Mouse (Mus musculus) kidney, postnatal 10 days (tissue): ENCODE data around the gene Abcc4.
A peak's percentile ranks its signal among the peaks of the same experiment; 100 is the strongest.

Experiments used
- DNase-seq: peaks from one replicate; pipeline ENCODE4 v3.0.0; 2021; ENCODE audit warnings: mixed read lengths

Gene Abcc4

GRCm38 (mm10) chr14:118705808-118706731 is at the start of gene Abcc4:
Gene Abcc4 (minus strand): TSS chr14:118706219.
- DNase-seq = peak; percentile 89

- DNase-seq = no peak
Observed at GRCm38 (mm10) chr14:118751193-118751753, 45.3 kb upstream of the Abcc4 start.

DNA sequence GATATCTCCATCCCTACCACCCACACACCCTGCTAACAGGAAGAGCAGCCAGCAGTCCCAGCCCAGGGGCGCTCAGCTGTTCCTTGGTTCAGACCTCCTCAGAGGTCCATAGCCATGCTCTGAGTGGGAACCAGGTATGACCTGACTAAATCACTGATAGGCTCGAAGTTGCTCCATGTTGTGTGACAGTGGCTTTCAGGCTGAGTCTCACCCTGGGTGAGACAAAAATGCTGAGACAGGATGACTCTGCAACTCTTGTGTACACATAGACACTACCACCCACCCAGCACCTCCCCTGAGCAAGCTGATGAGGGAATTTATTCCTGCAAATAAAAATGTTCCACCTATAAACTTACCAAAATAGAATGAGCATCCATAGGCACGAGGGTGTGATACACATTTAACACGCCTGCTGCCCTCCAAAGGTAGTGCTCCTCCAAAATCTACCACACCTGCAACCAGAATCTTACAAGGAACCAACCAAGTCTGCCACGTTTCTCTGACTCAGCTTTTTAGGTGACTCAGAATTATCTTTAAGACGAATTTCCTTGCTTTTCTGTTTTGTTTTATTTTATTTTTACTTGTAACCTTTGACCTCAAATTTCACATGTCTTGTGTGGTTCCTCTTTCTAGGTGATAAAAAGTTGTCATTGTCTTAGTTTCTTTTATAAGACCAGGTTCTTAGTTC is 44.6 kb upstream of the Abcc4 start:
- DNase-seq = no peak

DNA sequence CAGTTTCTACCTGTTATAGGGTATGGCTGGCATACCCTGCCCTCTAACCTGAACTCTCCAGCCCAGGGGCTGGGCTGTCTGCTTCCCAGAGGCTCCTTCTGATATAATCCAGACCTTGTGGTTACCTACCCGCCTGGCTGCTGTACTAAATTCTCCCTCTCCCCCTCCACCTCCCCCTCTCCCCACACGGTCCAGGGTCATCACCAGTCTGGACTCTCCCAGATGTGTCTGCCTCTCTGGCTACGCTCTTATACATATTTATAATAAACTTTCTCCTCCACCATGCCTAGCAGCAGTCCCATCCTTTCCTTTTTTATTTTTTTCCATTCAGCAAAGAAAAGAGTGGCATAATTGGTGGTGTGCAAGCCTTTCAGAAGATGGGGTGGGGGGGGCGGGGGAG is 43.7 kb upstream of the Abcc4 start:
- DNase-seq = no peak

DNA sequence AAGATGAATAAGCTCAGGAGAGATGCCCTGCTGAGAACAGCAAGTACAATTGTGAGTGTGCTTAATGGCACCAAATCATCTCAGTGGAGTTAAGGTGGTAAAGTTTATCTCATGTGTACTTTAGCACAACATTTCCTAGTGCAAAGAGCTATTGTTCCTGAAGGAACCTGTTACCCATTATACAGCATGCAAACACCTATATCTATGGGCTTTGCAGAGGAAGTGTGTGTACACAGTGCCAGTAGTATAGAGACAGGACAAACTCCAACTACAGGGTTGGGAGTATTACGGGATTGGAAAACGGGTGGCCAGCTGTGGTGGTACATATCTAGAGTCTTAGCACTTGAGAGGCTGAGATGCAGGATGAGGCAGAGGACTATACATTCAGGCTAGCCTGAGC is 43.0 kb upstream of the Abcc4 start:
- no peak for DNase-seq

GRCm38 (mm10) chr14:118742862-118743261 is 36.8 kb upstream of the Abcc4 start:
- peak; percentile 1 for DNase-seq

GRCm38 (mm10) chr14:118741780-118742179 is 35.8 kb upstream of the Abcc4 start:
- no peak for DNase-seq

DNA sequence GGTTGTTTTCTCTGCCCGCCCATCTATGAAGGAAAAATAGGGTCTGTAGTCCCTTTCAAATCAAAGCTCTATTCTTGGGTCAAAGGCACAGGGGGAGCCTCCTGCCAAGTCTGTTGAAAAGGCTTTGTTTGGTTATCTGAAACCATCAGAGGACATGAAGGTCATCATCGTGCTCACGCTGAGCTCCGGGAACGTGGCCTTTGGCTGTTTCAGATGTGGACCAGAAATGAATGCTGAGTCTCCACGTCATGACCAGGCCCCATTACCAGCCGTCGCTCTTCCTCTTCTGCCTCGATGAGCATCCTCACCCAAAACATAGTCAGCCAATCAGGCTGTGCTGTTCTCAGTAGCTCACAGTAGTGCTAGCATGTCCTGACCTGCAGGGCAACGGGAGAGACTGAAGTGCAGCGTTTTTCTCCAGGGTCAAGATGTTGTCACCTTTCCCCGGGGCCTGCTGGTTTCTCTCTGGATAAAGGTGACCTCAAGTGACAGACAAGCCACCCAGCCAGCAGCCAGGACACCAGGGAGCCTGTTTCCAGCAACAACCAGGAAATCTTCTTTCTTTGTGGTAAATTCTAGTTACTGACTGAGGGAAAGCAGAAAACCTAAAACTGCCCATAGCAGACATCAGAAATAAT is 31.4 kb upstream of the Abcc4 start:
- no peak for DNase-seq

DNA sequence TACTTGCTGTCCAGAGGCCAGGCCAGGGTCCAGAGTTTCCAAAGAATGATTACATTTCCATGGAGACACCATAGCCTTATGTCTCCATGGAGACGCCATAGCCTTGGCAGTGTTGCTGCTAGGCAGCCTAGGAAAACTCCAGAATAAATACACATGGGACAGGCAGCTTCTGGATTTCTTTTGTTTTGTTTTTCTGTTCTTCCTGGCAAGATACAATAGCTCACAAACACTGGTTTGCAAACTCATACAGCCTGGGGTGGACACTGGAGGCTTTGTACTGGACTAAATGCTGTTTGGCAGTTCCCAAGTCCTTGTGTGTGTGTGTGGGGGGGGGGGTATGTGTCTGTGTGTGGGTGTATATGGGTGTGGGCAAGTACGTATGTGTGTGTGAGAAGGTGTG is 29.1 kb upstream of the Abcc4 start:
- DNase-seq = no peak

- no peak for DNase-seq
Observed at GRCm38 (mm10) chr14:118733146-118733545, 27.1 kb upstream of the Abcc4 start.

DNA sequence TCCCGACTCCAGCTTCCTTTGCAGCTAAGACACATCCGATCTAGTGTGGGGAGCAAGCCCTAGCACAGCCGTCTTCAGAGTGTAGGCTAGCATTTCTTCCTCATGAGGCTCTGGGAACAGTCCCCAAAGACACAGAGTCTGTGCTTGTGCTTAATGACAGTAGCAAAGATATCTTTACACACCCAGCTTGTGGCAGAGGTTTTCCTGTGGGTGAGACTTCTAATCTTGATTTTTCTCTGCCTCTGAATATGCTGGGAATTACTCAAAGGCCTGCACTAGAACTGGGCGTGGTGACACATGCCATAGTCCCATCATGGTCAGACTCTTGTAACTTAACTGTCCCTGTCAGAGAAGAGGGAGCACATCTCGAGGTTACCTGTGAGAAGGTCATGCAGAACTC is 24.6 kb upstream of the Abcc4 start:
- no peak for DNase-seq

DNA sequence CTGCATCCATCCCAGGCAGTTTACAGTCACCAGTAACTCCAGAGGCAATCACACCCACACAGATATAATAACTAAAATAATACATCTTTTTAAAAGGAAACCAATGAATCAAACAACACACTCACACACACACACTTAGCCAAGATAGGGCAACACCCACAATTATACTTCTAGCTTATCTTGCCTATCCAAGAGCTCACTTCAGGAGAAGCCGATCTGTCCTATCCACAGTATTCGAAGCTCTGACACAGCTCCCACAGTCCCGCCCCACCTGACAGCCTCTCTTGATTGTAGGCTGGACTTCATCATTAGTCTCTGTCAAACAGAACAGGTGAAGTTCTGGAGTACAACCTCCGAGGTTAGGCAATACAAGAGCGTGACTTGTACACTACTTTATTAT is 19.4 kb upstream of the Abcc4 start:
- no peak for DNase-seq

DNA sequence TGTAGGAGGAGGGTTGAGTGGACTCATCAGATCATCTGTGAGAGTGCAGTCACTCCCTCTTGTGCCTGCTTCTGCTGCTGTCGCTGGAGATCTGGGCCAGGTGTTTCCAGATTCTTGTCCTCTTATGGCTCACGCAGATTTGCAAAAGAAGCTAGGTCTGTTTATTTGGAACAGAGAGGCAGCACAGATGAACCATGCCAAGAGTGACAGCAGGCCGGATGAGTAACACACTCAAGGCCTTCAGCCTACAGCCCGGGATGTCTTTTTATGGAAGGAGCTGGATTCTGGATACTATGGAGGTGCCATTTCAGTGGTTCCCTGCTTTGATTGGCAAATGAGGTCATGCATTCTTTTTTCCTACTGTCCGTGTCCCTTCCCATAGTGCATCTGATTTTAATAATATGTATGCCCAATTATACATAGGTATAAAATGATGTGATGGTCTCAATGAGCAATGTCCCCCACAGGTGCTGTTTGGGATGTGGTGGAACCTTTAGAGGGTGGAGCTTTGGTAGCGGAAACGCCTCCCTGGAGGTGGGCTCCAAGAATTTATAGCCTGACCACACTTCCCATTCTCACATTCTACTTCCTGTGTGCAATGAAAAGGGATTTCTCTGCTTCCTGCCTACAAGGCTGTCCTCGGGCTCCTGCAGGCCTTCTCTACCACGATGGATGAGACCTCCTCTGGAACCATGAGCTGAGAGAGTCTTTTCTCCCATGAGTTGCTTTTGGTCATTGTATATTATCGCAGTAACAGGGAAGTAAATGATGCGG is 18.1 kb upstream of the Abcc4 start:
- no peak for DNase-seq

DNA sequence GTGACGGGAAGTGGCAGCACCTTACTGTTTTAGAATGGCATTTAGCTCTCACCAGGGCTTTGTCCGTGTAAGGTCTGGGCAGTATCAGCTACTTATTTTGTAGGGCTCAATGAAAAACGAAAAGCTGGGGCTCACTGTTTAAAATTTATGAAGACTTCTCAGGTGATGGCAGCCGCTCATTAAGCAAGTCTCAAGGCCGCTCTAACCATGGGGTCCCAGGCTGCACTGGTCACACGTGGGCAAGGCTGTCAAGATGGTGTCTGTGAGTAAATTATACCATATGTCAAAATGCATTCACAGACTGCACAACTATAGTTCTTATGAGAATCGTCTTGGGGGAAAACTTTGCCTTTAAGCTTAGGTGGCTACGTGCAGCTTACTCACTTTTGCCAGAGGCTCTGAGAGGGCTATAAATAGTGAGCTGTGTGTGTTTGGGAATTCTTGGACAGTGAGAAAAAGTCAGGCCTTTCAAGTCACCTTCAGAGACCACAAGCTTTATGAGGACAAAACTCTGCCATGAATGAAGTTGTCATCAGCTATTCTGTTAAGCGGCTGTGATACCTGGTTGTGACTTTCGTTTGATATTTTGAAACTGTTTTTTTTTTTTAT is 13.7 kb upstream of the Abcc4 start:
- DNase-seq = no peak

- DNase-seq = peak; percentile 51
Observed at GRCm38 (mm10) chr14:118718576-118718975, 12.6 kb upstream of the Abcc4 start.

DNA sequence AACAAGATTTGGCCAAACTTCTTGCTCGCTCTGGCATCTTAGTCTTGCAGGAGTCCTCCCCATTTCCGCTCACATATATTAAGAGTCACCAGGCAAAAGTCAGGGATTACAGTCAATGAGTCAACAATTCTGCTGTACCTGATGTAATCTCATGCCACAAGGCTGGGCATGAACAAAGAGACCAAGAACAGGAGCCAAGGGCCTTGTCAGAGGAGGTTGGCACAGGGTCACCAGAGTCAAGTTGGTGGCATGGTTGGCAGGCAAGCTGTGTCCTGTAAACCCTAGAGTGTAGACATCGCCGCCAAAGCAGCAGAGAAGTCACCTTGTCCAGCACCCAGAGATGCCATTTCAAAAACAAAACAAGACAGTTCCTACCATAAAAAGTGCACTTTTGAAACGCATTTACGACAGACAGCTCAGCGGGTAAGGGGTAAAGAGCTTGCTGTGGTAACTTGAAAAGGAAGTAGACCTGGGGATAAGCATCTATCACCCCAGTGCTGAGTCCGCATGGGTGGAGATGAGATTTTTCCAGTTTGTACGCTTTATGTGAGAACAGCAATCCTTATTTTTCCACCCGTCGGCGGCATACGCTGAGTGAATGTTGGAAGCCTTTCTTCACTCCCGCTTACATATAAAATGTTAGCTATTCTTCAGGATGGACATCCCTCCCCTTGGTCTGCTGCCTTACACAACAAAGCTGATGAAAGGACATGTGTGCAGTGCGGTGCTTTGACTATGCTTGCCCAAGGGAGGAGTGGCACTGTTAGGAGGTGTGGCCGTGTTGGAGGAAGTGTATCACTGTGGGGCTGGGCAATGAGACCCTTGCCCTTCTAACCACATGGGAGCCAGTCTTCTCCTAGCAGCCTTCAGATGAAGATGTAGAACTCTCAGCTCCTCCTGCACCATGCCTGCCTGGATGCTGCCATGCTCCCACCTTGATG is 10.6 kb upstream of the Abcc4 start:
- no peak for DNase-seq

DNA sequence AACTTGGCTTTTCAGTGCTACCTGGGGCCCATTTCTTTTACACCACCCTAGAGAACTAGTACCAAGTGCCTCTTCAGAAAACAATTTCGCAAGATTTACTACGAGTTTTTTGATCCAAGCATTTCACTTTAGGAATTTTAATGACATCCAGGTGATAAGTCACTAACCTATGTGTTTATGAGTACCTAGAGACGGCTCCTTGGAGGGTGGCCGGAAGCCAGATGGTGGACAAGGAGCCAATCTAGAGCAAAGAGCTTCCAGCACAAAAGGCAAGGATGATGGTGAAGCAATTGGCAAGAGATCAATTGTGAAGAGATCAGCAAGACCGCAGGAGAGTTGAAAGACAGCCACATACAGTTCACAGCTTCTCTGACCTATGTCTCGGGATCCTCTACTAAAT is 8.7 kb upstream of the Abcc4 start:
- DNase-seq = no peak

DNA sequence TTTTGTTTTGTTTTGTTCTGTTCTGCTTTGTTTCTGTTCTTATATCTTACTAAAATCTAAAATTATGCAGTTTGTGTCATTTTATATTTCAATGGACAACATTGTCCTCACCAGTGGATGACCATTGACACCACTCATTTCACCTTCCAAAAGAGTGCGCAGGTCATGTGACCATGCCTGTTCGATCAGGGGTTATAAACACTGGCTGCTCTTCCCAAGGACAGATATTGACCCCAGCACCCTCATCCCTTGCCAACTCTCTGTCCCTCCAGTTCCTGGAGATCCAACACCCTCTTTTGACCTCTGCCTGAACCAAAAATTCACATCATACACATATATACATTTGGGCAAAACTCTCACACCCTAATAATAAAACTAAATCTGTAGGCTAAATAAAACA is 8.3 kb upstream of the Abcc4 start:
- no peak for DNase-seq

DNA sequence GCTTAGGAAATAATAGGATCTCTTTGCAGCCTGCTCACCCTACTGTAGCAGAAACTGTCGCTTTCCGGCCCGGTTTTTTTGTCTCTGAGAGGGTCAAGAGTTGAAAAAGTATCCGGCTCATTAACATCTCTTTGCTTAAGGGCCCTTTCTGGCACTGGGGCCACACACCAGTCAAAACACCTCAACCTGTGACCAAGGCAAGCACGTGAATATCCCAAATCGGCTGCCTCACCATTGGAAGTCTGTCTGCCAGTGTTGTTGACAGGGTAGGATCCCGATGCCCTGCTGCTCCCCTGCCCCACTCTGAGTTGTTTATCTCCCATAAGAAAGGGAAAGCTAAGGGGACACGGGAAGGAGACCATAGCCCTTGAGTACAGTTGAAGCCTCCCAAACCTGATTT is 7.8 kb upstream of the Abcc4 start:
- DNase-seq = no peak

DNA sequence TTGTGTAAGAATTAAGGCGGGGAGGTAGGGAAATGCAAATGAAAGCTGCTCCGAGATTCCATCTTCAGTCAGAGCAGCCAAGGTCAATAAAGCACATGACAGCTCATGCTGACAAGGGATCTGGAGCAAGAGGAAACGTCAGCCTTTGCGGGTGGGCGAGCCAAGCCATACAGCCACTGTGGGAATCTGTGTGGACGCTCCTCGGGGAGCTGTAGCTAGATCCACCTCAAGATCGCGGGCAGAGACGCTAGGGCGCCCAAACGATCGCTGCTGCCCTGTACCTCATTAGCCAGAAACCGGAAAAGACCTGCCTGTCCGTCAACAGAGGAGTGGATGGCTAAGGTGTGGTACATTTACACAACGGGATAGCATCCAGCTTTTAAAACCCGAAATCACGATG is 7.4 kb upstream of the Abcc4 start:
- peak; percentile 36 for DNase-seq

- no peak for DNase-seq
Observed at GRCm38 (mm10) chr14:118712889-118713288, 6.9 kb upstream of the Abcc4 start.
